8 mouse cellular contexts compared by ENCODE assay signal in genomic region chr2:126599005-126599404, GRCm38 (mm10). TPM values are rescaled to one million over a fixed set of nuclear protein-coding genes. Genes with fewer than 3 reads are reported as not detected.
DNase-seq lines count a peak whose midpoint lies in the region; ATAC-seq lines count a peak whose summit lies in the region.

No protein-coding gene starts in this region.

- H3K4me2 ChIP-seq in heart, embryonic 12.5 days, result peak overlapping the region; percentile 31
- no peak overlapping the region for H3K4me2 ChIP-seq in liver, embryonic 11.5 days

- 0 out of 2 replicates have a peak, but pooled peaks cover 3% of the 10 kb centered on the region for H3K4me1 ChIP-seq in heart, embryonic 12.5 days (replicated peaks)
- peaks cover 5% of the 10 kb centered on the region; the same call in 1 of the 2 replicates for H3K4me1 ChIP-seq in heart, embryonic 10.5 days
- H3K4me1 ChIP-seq in liver, embryonic 11.5 days (replicated peaks; ENCODE audit: control insufficient read depth, insufficient read depth, low read length), result peaks cover 3% of the 10 kb centered on the region; the same call in 1 of the 2 replicates

- no peak for DNase-seq in heart, embryonic 10.5 days (ENCODE audit: low spot score)
- peak; percentile 66 for DNase-seq in CD4-positive helper T cell, adult 2 months (ENCODE audit: low read depth, low spot score)
- DNase-seq in liver, embryonic 11.5 days (ENCODE audit: low spot score), result no peak
- no peak for DNase-seq in urinary bladder, postnatal 10 days (ENCODE audit: low spot score)
- no peak for DNase-seq in gastrocnemius, postnatal 36 days
- DNase-seq in right cerebral cortex, postnatal 36 days (ENCODE audit: low spot score in 2 of 2), result no peak

- H3K4me3 ChIP-seq in heart, embryonic 12.5 days, result no peak overlapping the region
- H3K4me3 ChIP-seq in heart, embryonic 10.5 days, result no peak overlapping the region
- no peak overlapping the region for H3K4me3 ChIP-seq in liver, embryonic 11.5 days (ENCODE audit: low read depth, low read length)

- no peaks in the 10 kb centered on the region for H3K9me3 ChIP-seq in heart, embryonic 12.5 days (replicated peaks)
- H3K9me3 ChIP-seq in heart, embryonic 10.5 days, result no peaks in the 10 kb centered on the region
- no peaks in the 10 kb centered on the region for H3K9me3 ChIP-seq in liver, embryonic 11.5 days (ENCODE audit: control insufficient read depth, low read length)

- ATAC-seq in heart, embryonic 12.5 days (ENCODE audit: insufficient number of reproducible peaks, low FRiP score), result no peak
- peak; percentile 50 for ATAC-seq in common myeloid progenitor, adult 5-6 weeks (replicated peaks; ENCODE audit: low read depth, poor library complexity, severe bottlenecking)
- peak; percentile 36 for ATAC-seq in liver, embryonic 11.5 days (replicated peaks; ENCODE audit: low FRiP score)

- WGBS in heart, embryonic 12.5 days, result 4% methylated on average over 3 of the region's 3 CpGs
- WGBS in heart, embryonic 10.5 days, result 7% methylated on average over 3 of the region's 3 CpGs
- WGBS in liver, embryonic 11.5 days, result 3% methylated on average over 3 of the region's 3 CpGs

- no peak overlapping the region for H3K9ac ChIP-seq in heart, embryonic 12.5 days
- no peak overlapping the region for H3K9ac ChIP-seq in liver, embryonic 11.5 days (ENCODE audit: low read depth, low read length)

- no peaks in the 10 kb centered on the region for H3K36me3 ChIP-seq in heart, embryonic 12.5 days
- no peaks in the 10 kb centered on the region for H3K36me3 ChIP-seq in heart, embryonic 10.5 days
- no peaks in the 10 kb centered on the region for H3K36me3 ChIP-seq in liver, embryonic 11.5 days (ENCODE audit: control insufficient read depth, insufficient read depth, low read length)

- H3K27ac ChIP-seq in heart, embryonic 12.5 days (ENCODE audit: poor library complexity, severe bottlenecking), result no peak overlapping the region
- no peak overlapping the region for H3K27ac ChIP-seq in heart, embryonic 10.5 days
- H3K27ac ChIP-seq in liver, embryonic 11.5 days (ENCODE audit: low read depth, low read length), result no peak overlapping the region

- intact Hi-C loops in gastrocnemius, postnatal 36 days (cut with DNase I), result loop anchor here (5.0 kb wide), 1 partner anchor 183 kb away; the partner anchor contains the start of gene Usp50

- H3K27me3 ChIP-seq in heart, embryonic 12.5 days (replicated peaks), result peaks cover 9% of the 10 kb centered on the region
- no peaks in the 10 kb centered on the region; the same call in 1 of the 2 replicates for H3K27me3 ChIP-seq in heart, embryonic 10.5 days (ENCODE audit: insufficient read depth, poor library complexity, severe bottlenecking)
- H3K27me3 ChIP-seq in liver, embryonic 11.5 days (replicated peaks; ENCODE audit: control insufficient read depth, insufficient read depth, low read length), result peaks cover 2% of the 10 kb centered on the region; the same call in 1 of the 2 replicates

RNA-seq across cellular contexts. Expression of gene Hdc, which starts 20.1 kb away (rescaled TPM):
- polyA plus RNA-seq in heart, embryonic 12.5 days (2016; fragmentation: Nextera tagmentation; extraction: Ambion mirVana), result 3.1 and 3.4 TPM in 2 replicates
- 3.5 and 4.1 TPM in 2 replicates for polyA plus RNA-seq in heart, embryonic 10.5 days (2016; fragmentation: Nextera tagmentation; extraction: Ambion mirVana)
- total RNA-seq in common myeloid progenitor, adult 5-6 weeks (2017), result 16.9 and 19.1 TPM in 2 replicates
- polyA plus RNA-seq in liver, embryonic 11.5 days (2014; fragmentation: Nextera tagmentation; extraction: Ambion mirVana), result 7.4 and 9.4 TPM in 2 replicates
- 1 to 10 TPM in 1 of 2 experiments, under 1 TPM in 1; 0.44 to 1.4 TPM for total RNA-seq in gastrocnemius, postnatal 36 days (2021)

RNA-seq across cellular contexts. Expression of gene Slc27a2, which starts 46.8 kb away (rescaled TPM):
- 0.17 and 0.86 TPM in 2 replicates for polyA plus RNA-seq in heart, embryonic 12.5 days (2016; fragmentation: Nextera tagmentation; extraction: Ambion mirVana)
- polyA plus RNA-seq in heart, embryonic 10.5 days (2016; fragmentation: Nextera tagmentation; extraction: Ambion mirVana), result 0.25 and 2.7 TPM in 2 replicates
- total RNA-seq in common myeloid progenitor, adult 5-6 weeks (2017), result 0.55 and 0.68 TPM in 2 replicates
- polyA plus RNA-seq in liver, embryonic 11.5 days (2014; fragmentation: Nextera tagmentation; extraction: Ambion mirVana), result 39.0 and 39.6 TPM in 2 replicates
- total RNA-seq in gastrocnemius, postnatal 36 days (2021), result not detected

Comparison
In these comparisons a context has a peak if more than half of its experiments do, and no peak if none do; other contexts are left out.
1. RNA of gene Slc27a2, which starts 46.8 kb away (polyA plus RNA-seq): 39.0 to 39.6 TPM in liver, embryonic 11.5 days; 0.25 to 2.7 TPM in heart, embryonic 10.5 days and 0.17 to 0.86 TPM in heart, embryonic 12.5 days; every median in the first group is over 10 times any median in the second.